Mouse (Mus musculus) CD4-positive, CD25-positive, alpha-beta regulatory T cell (primary cell): Measurements from ENCODE around the gene Uck2. TPM values are rescaled to one million over a fixed set of nuclear protein-coding genes. Genes with fewer than 3 reads are reported as not detected.

Source experiments
- polyA plus RNA-seq: library from polyadenylated mRNA; unstranded; fragments of 100-300 nt; shearing (Covaris generic); gene quantifications from one replicate; pipeline ENCODE4 v1.2.1, GENCODE M21; 2017

Uck2 gene
- 95.0 TPM for polyA plus RNA-seq

DNA sequence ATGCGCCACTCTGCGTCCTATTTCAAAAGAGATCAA, at the start of gene Uck2:
Gene Uck2 (minus strand): TSS at position 1 of the 36 bp plus-strand sequence.

DNA sequence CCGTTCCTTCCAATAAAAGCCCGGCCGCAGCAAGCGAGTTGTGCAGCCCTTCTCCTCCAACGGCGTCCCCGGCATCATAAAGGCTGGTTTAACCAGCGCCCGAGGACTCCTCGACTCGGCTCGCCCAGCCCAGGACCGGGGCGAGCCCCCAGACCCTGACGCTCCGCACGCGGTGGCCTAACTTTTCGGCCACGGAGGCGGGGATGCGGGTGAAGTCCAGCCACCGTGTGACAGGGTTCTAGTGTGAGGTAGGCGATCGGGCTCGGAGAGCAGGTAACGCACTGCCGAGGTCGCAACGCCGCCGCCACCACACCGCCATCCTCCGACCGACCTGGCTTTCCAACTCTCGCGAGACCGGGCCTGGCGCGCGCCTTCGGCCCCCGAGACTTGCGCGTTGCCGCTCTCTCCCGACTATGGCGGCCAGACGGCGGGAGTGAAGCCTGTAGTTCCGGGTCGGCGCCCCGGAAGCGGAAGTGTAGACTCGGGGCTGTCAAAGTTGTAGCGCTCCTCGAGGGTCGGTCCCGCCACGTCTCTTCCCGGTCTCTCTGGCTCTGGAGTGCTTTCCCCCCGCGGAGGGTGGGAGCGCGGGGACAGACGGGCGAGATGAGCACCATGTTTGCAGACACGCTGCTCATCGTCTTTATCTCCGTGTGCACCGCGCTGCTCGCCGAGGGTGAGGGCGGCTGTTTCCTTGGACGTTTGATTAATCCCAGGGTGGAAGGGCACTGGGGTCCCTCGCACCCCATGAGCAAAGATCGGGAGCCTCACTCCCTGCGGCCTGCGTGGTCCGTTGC, 23.3 kb upstream of the Uck2 start, which contains the start of gene Tmco1:
Gene Tmco1 (plus strand): TSS at position 118 of the 794 bp plus-strand sequence.

Other genes starting within 250 kb of the Uck2 start
- gene Tmco1, start 23.1 kb upstream of the Uck2 start, polyA plus RNA-seq: 90.3 TPM
- gene Aldh9a1, start 64.7 kb upstream of the Uck2 start, polyA plus RNA-seq: 69.3 TPM
- gene Mgst3, start 108.5 kb upstream of the Uck2 start, polyA plus RNA-seq: 5.0 TPM
- gene Lrrc52, start 181.5 kb upstream of the Uck2 start, polyA plus RNA-seq: not detected